Mouse (Mus musculus): ENCODE measurements around the gene Dars. TPM values are rescaled to one million over a fixed set of nuclear protein-coding genes. Genes with fewer than 3 reads are reported as not detected.

The Dars gene
- total RNA-seq, 2 experiments from 2014 or later = 66.3 to 68.0 TPM

DNA sequence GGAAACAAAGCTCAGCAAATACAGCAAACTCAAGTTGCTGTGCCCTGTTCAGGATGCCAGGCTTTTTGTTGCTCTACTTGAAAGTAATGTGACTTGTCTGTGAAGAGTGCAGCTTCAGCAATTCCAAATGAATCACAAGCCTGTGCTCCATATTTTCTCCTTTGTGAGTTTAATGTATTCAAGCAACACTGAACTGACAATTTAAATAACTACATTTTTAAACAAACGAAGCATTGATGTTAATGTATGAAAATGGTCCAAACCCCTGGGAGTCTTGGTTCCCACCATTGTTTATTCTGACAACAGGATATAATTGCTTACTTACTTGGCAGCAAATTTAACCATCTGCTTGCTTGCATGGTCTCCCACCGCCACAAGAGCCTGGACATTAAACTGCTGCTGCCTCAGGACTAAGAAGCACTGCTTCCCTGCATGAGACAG lies 12.1 kb downstream of the Dars start:
- peak overlapping the region; percentile 47; the same call in 1 of the 2 replicates for H3K27ac ChIP-seq
- no peak for DNase-seq (ENCODE audit: low spot score in 2 of 2)

DNA sequence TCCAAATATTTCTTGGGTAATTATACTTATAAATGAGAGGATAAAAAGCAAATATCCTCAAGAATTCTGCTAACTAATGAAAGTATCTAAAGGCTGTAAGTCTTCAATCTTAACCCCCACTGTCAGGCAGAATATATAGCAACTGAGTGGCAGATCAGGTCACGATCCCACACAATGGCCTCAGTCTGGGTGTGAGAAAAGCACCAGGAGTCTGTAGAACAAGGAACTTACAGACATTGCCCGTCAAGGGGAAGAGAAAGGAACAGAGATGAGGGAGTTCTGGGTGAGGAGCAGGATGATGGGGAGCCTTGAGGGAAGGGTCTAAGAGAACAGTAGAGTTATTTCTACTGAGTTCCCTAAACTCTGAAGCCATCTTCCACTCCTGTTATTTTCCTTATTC lies 16.2 kb downstream of the Dars start:
- Histone ChIP-seq H3K27ac (peak overlapping the region; percentile 49), H3K4me3 (no peak overlapping the region)
- DNase-seq (ENCODE audit: low spot score in 2 of 2) = no peak
- TF ChIP-seq CTCF (conservative IDR thresholded peaks at IDR 0.05) = no peak

More for the DNA sequence above, 12.1 kb downstream of the Dars start:
- H3K4me3 ChIP-seq = no peak overlapping the region
- TF ChIP-seq CTCF (conservative IDR thresholded peaks at IDR 0.05) = no peak

DNA sequence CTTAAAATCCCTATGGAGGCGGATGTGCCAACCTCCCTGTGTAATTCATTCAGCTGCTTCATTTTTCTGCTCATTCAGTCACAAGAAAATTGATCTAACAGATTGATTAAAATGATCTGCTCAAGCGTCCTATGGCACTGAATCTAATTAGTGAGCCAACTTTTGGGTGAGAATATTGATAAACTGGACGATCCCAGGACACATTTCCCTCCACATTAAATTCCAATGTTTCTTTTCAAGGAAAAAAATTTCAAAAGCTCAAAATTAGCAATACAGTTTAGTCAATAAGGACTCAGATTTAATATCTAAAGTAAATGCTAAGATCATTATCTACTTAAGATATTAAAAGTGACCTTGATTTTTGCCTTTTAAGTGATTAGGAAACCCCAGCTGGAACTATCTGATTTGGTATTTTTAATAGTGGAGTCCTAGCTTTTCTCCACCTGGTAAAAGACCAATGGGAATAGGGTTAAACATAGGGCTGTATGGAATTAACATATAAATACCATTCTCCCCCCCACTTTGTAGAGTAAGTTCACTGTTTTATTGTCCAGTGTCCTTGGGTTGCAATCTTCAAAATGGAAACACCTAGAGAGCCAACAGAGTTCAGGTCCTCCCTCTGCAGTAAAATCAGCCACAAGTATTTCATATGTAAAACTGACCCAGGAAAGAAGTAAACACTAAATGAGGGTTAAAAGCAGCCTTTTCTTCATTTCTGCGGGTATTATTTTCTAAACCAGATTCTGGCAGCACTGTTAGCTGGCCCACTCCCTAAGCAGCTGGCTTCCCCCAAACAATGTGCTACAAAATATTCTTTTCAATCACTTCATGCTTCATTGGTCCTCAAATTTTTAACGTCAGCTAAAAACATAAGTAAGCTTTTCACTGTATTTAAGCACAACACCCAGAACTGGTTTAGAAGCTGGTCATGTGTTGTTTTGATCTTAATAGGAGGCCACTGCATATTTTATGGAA lies 16.9 kb downstream of the Dars start:
- TF ChIP-seq CTCF (conservative IDR thresholded peaks at IDR 0.05) = no peak
- no peak for DNase-seq (ENCODE audit: low spot score in 2 of 2)
- Histone ChIP-seq H3K4me3 (no peak overlapping the region), H3K27ac (peak overlapping the region; percentile 49)

DNA sequence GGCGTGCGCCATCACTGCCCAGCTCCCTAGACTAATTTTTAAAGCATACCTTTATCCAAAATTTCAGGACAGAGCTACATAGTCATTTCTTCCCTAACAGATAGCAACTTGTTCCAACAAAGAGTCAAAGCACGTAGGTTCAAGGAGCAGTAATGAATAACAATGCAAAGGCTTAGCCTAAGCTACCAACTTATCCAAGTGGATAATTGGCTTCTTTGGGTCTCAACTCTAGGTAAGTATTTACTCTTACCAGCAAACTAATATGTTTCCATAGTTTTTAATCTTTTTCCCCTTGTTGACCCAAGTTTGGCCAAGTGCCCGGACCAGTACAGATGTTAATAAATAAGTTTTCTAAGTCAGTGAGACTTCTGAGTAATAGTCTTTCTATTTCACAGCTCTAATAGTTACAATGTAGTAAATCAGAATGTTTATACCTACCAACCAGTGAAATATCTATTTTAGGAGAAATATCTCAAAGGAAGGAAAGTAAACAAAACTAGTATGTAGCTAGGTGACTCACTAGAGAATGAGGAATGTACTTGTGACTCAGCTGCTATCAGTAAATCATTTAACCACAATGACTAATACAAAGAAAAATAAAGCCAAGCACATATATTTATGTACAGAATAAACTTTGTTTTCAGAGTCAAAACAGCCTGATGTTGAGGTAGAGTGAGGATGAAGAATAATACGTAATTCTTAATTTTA lies 18.3 kb downstream of the Dars start:
- Histone ChIP-seq H3K27ac (no peak overlapping the region), H3K4me3 (no peak overlapping the region)
- no peak for TF ChIP-seq CTCF (conservative IDR thresholded peaks at IDR 0.05)
- DNase-seq (ENCODE audit: low spot score in 2 of 2) = no peak

DNA sequence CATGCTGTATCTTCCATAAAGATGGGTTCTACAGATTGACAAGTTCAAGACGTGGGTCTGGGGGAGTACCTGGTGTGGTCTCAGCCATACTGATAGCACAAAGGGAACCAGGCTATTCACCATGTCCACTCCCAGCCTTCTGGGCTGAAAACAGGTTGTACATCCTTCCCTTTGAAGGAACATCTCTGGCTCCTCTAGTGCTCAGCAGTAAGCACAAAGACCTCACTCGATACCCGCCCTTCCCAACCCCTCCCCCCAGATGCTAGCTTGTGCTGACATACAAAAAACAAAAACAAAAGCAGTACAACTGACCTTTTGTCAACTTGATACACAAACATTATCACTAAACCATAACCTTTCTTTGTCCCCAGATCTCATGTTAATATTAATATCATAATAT lies 22.5 kb downstream of the Dars start:
- no peak for TF ChIP-seq CTCF (conservative IDR thresholded peaks at IDR 0.05)

DNA sequence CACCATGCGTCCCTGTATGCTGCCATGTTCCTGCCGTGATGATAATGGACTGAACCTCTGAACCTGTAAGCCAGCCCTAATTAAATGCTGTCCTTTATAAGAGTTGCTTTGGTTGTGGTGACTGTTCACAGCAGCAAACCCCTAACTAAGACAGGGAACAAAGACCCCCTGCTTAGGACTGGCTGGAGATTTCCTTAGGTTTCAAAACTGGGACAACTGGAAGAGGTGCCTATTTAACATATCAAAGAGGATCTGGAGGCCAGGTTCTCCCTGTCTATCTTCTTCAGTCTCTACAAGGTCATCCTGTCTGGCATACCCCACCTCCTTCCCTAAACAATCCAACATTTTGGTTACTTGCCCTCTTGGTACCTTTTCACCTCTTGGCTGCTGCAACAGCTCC lies 24.8 kb downstream of the Dars start:
- no peak for DNase-seq (ENCODE audit: low spot score in 2 of 2)
- no peak overlapping the region for H3K27ac ChIP-seq
- no peak for TF ChIP-seq CTCF (conservative IDR thresholded peaks at IDR 0.05)
- H3K4me3 ChIP-seq = no peak overlapping the region

More for the DNA sequence above, 22.5 kb downstream of the Dars start:
- no peak overlapping the region for H3K4me3 ChIP-seq
- DNase-seq (ENCODE audit: low spot score in 2 of 2) = no peak
- H3K27ac ChIP-seq = no peak overlapping the region

DNA sequence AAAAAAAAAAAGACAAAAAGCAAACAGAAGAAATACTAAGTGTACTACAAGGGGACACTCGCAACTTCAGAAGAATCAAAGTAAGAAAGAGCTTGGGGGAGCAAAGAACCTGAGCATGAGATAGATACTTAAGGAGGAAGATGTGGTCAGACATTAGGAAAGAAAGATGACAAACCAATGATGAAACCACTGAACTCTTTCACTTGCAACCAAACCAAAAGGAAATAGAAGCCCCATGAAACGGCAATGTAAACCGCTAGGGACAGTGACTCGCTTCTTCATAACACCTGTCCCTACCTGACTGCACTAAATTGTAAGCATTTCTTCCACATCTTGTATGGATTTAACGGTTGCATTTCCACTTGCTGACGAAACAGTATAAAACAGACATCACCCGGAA lies 30.7 kb downstream of the Dars start:
- no peak for TF ChIP-seq CTCF (conservative IDR thresholded peaks at IDR 0.05)
- no peak for DNase-seq (ENCODE audit: low spot score in 2 of 2)
- Histone ChIP-seq H3K27ac (no peak overlapping the region), H3K4me3 (no peak overlapping the region)

DNA sequence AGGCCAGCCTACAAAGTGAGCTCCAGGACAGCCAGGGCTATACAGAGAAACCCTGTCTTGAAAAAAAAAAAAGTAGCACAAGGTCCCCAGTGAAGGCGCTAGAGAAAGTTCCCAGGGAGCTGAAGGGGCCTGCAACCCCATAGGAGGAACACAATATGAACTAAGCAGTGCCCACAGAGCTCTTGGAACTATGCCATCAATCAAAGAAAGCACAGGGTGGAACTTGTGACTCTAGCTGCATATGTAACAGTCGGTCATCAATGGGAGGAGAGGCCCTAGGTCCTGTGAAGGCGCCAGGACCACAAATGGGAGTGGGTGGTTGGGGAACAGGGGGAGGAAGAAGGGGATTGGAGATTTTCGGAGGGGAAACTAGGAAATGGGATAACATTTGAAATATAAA lies 40.3 kb downstream of the Dars start:
- H3K27ac ChIP-seq = no peak overlapping the region
- H3K4me3 ChIP-seq = no peak overlapping the region
- DNase-seq (ENCODE audit: low spot score in 2 of 2) = no peak
- no peak for TF ChIP-seq CTCF (conservative IDR thresholded peaks at IDR 0.05)

DNA sequence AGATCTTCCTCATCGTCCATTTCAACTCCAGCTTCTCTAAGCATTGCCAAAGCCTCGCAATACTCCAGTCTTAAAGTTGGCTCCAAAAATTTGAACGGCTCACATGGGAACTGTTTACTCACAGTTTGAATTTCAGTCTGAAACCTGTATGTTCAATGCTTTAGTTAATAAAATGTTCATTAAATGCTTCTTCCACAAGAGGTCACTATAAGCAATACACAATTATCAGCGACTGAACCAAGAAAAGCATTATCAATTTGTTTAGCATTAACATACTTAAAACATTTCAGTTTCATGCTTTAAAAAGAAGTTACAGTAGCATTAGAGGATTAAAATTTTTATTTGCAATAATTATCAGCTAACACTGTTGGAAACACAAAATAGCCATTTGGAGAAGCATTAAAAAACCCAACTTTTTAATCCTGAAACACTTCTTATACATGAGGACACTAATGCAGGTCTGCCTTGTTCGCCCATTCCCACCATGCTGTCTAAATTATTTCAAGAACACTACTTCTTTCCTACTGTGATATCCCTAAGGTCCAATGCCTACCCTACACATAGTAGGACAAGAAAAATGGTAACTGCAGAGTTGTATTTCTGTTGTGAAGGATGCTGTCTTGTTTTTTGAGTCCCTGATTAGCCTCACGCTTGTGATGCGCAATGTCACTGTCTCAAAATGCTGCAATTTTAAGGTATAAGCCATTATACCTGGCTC lies 44.9 kb downstream of the Dars start:
- no peak for DNase-seq (ENCODE audit: low spot score in 2 of 2)
- peak; percentile 85 for TF ChIP-seq CTCF (conservative IDR thresholded peaks at IDR 0.05)
- no peak overlapping the region for H3K4me3 ChIP-seq
- H3K27ac ChIP-seq = no peak overlapping the region

DNA sequence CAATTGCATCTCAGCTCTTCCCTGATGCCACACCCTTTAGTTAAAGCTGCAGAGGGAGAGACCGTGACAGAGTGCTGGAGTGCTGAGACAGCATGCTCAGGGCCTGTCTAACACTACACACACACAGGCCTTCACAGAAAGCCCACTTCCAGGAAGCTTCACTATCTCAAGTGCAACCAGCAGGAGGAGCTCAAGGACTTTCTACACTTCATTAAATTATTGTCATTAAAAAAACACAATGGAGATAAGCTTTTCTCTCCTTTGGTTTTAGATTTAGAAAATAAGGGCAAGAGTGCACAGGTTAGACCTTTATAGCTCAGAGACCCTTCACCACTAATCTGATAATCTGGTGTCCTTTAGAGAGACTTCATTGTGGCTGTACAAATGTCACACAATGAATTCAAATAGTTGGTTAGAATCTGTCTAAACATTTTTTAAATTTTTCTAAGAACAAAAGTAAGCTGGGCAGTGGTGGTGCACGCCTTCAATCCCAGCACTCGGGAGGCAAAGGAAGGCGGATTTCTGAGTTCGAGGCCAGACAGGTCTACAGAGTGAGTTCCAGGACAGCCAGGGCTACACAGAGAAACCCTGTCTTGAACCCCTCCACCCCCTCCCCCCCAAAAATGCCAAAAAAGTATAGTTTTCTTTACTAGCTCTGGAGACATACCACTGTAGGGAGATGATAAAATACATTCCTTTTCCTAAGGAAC lies 48.3 kb downstream of the Dars start:
- Histone ChIP-seq H3K27ac (no peak overlapping the region), H3K4me3 (no peak overlapping the region)
- TF ChIP-seq CTCF (conservative IDR thresholded peaks at IDR 0.05) = peak; percentile 92
- peak; percentile 60 to 72 for DNase-seq (ENCODE audit: low spot score in 2 of 2)

DNA sequence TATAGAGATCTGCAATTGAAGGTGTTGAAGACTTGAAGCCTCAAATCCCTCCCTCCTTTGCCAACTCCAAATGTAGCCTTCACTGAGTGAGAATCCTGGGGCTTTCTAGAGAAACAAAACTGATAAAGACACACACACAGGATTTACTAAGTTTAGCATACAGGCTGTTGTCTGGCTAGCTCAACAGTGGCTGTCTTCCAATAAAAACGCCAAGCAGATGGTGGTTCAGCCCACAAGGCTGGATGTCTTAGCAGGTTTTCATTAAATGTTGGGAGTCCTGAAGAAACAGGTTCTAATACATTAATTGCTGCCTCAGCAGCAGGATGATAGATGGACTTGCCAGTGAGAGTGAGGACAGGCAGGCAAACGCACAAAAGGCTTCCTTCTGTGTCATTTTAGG lies 56.6 kb downstream of the Dars start:
- H3K4me3 ChIP-seq = no peak overlapping the region
- no peak for TF ChIP-seq CTCF (conservative IDR thresholded peaks at IDR 0.05)
- peak in 1 of 2 experiments; percentile 54 for DNase-seq (ENCODE audit: low spot score in 2 of 2)
- H3K27ac ChIP-seq = no peak overlapping the region
